Mouse (Mus musculus) midbrain, embryonic 12.5 days (tissue): Measurements from ENCODE around the gene Sall4. TPM values are rescaled to one million over a fixed set of nuclear protein-coding genes. Genes with fewer than 3 reads are reported as not detected.

Source experiments
- ATAC-seq: fragments of 200-750 bp; cut with Nextera tagmentation; 2 replicates; pipeline ENCODE4 v1.8.0; 2017; ENCODE audit warnings: low read depth, moderate TSS enrichment, moderate library complexity; ENCODE audit not compliant: low FRiP score
- H3K27ac ChIP-seq: fragments of 300-500 bp; sonication (generic); replicated peaks from 2 replicates; pipeline ENCODE4 v1.5.1; 2016; ENCODE audit warnings: mild to moderate bottlenecking
- H3K27me3 ChIP-seq: fragments of 300-500 bp; sonication (generic); 2 replicates; pipeline ENCODE4 v1.6.1; 2016; ENCODE audit warnings: mild to moderate bottlenecking
- H3K36me3 ChIP-seq: fragments of 300-500 bp; sonication (generic); 2 replicates; pipeline ENCODE4 v1.6.1; 2016
- H3K4me1 ChIP-seq: fragments of 300-500 bp; sonication (generic); 2 replicates; pipeline ENCODE4 v1.6.1; 2016
- H3K4me2 ChIP-seq: fragments of 300-500 bp; sonication (generic); replicated peaks from 2 replicates; pipeline ENCODE4 v1.6.1; 2016; ENCODE audit warnings: mild to moderate bottlenecking, moderate library complexity
- H3K4me3 ChIP-seq: fragments of 300-500 bp; sonication (generic); 2 replicates; pipeline ENCODE4 v1.5.1; 2016; ENCODE audit warnings: mild to moderate bottlenecking
- H3K9ac ChIP-seq: fragments of 300-500 bp; sonication (generic); replicated peaks from 2 replicates; pipeline ENCODE4 v1.6.1; 2016; ENCODE audit warnings: mild to moderate bottlenecking, moderate library complexity
- H3K9me3 ChIP-seq: fragments of 300-500 bp; sonication (generic); 2 replicates; pipeline ENCODE4 v1.6.1; 2016; ENCODE audit warnings: mild to moderate bottlenecking
- WGBS: fragments of 180-500 bp; shearing (Covaris S2); methylation state at CpG from one replicate; pipeline ENCODE4 v1.1.7; 2016; 5-methylcytosine and 5-hydroxymethylcytosine counted together
- polyA plus RNA-seq: library from polyadenylated mRNA; unstranded; fragments of >200 nt; fragmentation: Nextera tagmentation; extraction: Ambion mirVana; gene quantifications from 2 replicates; pipeline ENCODE4 v1.2.1, GENCODE M21; 2016

Gene Sall4
- polyA plus RNA-seq: 14.1 and 17.4 TPM in 2 replicates

DNA sequence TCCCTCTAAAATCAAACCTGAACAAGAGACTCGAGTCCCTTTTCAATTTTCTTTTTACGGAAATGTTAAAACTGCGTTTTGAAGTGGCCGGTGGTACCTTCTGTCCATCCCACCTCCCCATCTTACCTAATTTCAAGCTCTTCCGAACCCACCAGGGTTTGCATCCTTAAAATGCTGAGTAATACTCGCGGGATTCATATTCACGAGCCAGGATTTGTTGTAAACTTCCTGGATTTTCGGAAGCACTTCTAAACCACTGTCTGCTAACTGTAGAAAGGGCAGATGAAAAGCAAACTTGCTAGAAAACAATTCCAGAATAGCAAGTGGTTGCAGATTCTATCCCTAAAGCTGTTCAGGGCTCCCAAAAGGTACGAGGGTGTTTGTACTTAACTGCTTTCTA is at the start of gene Sall4:
Gene Sall4 (minus strand): TSS at position 362 of the 400 bp plus-strand sequence.
- H3K36me3 ChIP-seq: no peaks in the 10 kb centered on the region
- peak within 1 kb of the TSS; percentile 85 for H3K27ac ChIP-seq
- H3K4me1 ChIP-seq: peaks cover 51% of the 10 kb centered on the region
- no peak for ATAC-seq
- H3K9me3 ChIP-seq: no peaks in the 10 kb centered on the region
- peak within 1 kb of the TSS; percentile 89 for H3K9ac ChIP-seq
- H3K27me3 ChIP-seq: peaks cover 22% of the 10 kb centered on the region
- WGBS: 11% methylated on average over 10 of the region's 10 CpGs
- peak within 1 kb of the TSS; percentile 91 for H3K4me2 ChIP-seq
- peak within 1 kb of the TSS; percentile 81 for H3K4me3 ChIP-seq

DNA sequence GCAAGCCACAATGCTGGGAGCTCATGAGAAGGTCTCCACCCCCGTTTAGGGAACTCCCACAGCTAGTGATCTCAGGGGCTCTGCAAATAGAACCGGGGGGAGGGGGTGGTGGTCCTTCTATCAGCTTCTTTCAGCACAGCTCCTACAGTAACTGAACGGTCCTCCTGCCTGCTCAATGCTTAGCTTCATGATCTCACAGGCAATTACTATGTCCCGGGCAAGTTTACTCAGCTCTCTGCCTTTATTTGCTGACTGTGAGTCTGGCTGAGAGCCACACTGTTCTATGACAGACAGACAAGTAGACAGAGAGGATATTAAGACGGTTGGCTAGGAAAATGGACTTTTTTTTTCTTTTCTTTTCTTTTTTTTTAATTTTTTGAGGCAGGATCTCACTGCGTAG is 45.5 kb upstream of the Sall4 start:
- no peaks in the 10 kb centered on the region for H3K9me3 ChIP-seq
- no peak overlapping the region for H3K4me2 ChIP-seq
- H3K4me1 ChIP-seq: peaks cover 10% of the 10 kb centered on the region
- H3K9ac ChIP-seq: no peak overlapping the region
- H3K4me3 ChIP-seq: no peak overlapping the region
- no peak for ATAC-seq
- 54% methylated on average over 6 of the region's 6 CpGs for WGBS
- no peaks in the 10 kb centered on the region for H3K36me3 ChIP-seq
- peaks cover 10% of the 10 kb centered on the region; the same call in 1 of the 2 replicates for H3K27me3 ChIP-seq
- H3K27ac ChIP-seq: no peak overlapping the region

DNA sequence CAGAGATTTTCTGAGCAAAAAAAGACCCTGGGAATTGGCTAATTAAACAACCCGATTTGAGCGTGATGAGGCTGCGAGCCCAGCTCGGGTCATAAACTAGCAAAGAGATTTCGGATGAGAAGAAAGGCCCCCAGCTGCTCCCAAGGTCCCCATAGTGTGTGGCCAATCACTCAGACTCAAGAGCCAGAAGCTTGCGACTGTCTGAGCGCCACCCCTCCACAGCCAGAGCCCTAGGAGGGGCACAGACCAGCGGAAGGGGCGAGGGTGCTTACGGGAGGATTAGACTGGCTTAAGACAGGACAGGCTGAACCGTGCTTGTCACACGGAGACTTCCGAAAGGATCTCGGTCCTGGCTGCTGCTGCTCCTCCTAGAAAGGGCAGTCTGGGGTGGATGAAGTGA is 42.2 kb upstream of the Sall4 start:
- H3K9me3 ChIP-seq: no peaks in the 10 kb centered on the region
- 0 out of 2 replicates have a peak overlapping the region, but pooled peaks have one; percentile 28 for H3K9ac ChIP-seq
- H3K27ac ChIP-seq: 0 out of 2 replicates have a peak overlapping the region, but pooled peaks have one; percentile 30
- H3K27me3 ChIP-seq: peaks cover 23% of the 10 kb centered on the region
- peak overlapping the region; percentile 43 for H3K4me2 ChIP-seq
- H3K4me3 ChIP-seq: peak overlapping the region; percentile 16
- no peaks in the 10 kb centered on the region for H3K36me3 ChIP-seq
- peaks cover 21% of the 10 kb centered on the region for H3K4me1 ChIP-seq
- ATAC-seq: peak; percentile 86
- 2% methylated on average over 14 of the region's 14 CpGs for WGBS

DNA sequence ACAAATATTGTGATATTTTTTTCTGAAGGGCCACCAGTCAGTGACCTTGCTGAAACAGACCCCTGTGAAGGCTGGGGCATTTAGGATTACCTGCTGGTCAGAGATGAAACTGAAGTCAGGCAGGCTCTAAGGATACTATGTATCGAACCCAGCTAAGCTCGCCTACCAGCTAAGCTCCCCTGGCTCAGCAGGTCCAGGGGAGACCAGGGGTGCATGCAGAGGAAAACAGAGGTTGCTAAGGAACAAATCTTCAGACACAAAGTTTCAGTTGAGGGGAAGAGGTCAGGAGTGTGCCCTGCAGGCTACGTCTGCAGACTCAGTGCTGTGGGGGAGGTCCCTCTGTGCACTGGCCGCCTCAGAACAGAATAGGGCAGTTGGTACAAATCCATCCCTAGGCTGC is 39.9 kb upstream of the Sall4 start:
- Histone ChIP-seq H3K9me3 (no peaks in the 10 kb centered on the region), H3K4me1 (peaks cover 21% of the 10 kb centered on the region), H3K36me3 (no peaks in the 10 kb centered on the region), H3K27ac (no peak overlapping the region), H3K9ac (no peak overlapping the region), H3K27me3 (peaks cover 30% of the 10 kb centered on the region), H3K4me2 (no peak overlapping the region), H3K4me3 (no peak overlapping the region)
- ATAC-seq: no peak
- WGBS: 15% methylated on average over 4 of the region's 4 CpGs

DNA sequence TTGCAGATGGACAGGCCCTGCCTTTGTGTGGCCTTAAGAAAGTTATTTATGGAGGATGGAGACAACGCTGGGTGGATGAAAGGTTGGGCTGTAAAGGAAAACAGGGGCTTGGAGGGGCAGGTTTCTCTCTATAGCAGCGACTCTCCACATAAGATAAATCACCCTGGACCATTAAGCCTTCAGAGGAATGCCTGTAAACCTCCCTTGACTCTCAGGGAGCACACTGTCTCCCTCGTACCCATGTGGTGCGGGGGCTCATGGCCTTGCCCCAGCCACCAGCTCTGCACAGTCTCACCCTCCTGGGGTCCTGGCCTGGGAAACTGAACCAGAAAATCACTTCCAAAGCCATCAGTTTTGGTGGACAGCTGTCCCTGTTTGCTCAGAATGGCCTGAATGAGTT is 36.1 kb upstream of the Sall4 start:
- no peak for ATAC-seq
- no peak overlapping the region for H3K27ac ChIP-seq

DNA sequence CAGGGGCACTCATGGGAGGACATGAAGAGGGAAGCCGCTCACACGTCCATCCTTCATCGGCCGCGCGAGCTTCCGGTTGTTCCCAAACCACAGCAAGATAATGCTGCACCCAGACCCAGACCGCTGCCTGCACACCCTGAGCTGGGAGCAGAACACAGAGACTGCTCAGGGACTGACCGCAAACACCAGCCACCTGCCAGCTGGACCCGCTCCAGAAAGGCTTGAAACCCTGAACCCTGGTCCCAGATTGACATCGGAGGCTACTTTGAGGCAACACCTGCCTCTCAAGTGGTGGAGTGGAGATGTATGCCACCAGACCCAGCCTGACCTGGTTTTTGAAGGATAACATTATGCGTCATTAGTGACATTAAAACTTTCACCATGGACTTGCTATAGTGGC is 31.6 kb upstream of the Sall4 start:
- Histone ChIP-seq H3K4me1 (no peaks in the 10 kb centered on the region), H3K27ac (no peak overlapping the region), H3K9ac (no peak overlapping the region), H3K4me3 (no peak overlapping the region), H3K36me3 (no peaks in the 10 kb centered on the region), H3K27me3 (peaks cover 8% of the 10 kb centered on the region; the same call in 1 of the 2 replicates), H3K4me2 (no peak overlapping the region), H3K9me3 (no peaks in the 10 kb centered on the region)
- 90% methylated on average over 12 of the region's 12 CpGs for WGBS
- no peak for ATAC-seq

More for the DNA sequence above, 36.1 kb upstream of the Sall4 start:
- WGBS: 81% methylated on average over 4 of the region's 4 CpGs
- Histone ChIP-seq H3K9ac (no peak overlapping the region), H3K9me3 (no peaks in the 10 kb centered on the region), H3K27me3 (peaks cover 24% of the 10 kb centered on the region; the same call in 1 of the 2 replicates), H3K4me3 (no peak overlapping the region), H3K4me1 (peaks cover 11% of the 10 kb centered on the region; the same call in 1 of the 2 replicates), H3K36me3 (no peaks in the 10 kb centered on the region), H3K4me2 (no peak overlapping the region)

DNA sequence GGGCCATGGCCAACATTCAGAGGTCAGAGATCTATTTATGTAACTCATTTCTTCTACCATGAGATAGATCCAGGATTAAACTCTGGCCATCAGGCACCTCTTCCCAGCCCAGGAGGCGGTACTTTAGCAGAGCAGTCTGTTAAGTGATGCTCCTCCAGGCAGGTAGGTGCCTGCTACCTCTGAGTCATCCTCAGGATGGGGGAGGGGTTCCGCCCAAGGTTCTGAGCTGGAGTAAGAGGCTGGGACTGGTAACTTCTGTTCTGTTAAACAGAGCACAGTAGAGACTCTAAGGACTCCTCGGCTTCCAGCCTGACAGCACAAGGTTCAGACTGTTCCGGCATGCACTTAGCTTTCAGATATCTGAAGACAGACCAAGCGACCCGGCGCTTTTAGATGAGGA is 31.2 kb upstream of the Sall4 start:
- no peak for ATAC-seq
- Histone ChIP-seq H3K9me3 (no peaks in the 10 kb centered on the region), H3K27ac (no peak overlapping the region), H3K27me3 (peaks cover 4% of the 10 kb centered on the region; the same call in 1 of the 2 replicates), H3K4me2 (no peak overlapping the region), H3K4me1 (no peaks in the 10 kb centered on the region), H3K36me3 (no peaks in the 10 kb centered on the region), H3K9ac (no peak overlapping the region), H3K4me3 (no peak overlapping the region)
- 87% methylated on average over 7 of the region's 7 CpGs for WGBS

DNA sequence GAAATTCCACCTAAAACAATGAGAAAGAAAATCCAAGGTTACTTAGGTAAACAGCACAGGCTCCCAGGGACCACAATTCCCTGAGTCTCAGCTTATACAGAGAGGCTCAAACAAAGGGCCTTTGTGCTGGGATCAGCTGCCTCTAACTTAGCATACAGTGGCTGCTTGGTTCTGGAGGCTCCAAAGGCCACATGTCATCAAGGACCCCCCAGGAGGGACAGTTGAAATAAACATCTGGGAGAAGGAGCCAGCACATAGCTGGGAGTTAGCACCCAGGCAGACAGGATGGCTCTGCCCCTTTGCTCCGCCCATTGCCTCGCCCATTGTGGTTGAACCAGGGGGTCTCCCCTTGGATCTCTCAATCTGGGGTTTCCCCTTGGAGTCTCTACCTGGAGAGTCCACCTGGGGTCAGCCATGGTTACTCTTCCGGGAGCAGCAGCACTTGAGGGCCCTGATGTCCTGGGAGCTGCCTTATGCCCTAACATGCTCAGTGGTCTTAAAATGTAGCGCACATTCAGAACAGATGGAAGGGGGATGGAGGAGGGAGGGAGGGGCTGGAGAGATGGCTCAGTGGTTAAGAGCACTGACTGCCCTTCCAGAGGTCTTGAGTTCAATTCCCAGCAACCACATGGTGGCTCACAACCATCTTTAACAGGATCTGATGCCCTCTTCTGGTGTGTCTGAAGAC is 23.5 kb upstream of the Sall4 start:
- Histone ChIP-seq H3K4me2 (no peak overlapping the region), H3K9me3 (no peaks in the 10 kb centered on the region), H3K4me1 (peaks cover 8% of the 10 kb centered on the region), H3K36me3 (no peaks in the 10 kb centered on the region), H3K27ac (peak overlapping the region; percentile 82), H3K4me3 (no peak overlapping the region), H3K9ac (no peak overlapping the region), H3K27me3 (no peaks in the 10 kb centered on the region)
- 33% methylated on average over 4 of the region's 4 CpGs for WGBS
- ATAC-seq: peak; percentile 92

DNA sequence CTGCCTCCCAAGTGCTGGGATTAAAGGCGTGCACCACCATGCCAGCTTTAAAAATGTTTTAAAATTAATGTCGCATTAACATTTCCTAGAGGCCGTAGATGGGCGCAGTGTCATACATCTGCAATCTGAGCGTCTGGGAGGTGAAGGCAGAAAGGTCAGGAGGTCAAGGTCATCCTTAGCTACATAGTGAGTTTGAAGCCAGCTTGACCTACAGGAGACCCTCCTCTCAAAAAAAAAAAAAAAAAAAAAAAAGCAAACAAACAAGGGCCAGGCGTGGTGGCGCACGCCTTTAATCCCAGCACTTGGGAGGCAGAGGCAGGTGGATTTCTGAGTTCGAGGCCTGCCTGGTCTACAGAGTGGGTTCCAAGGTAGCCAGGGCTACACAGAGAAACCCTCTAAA is 18.4 kb upstream of the Sall4 start:
- Histone ChIP-seq H3K9me3 (no peaks in the 10 kb centered on the region), H3K4me1 (peaks cover 6% of the 10 kb centered on the region), H3K27me3 (no peaks in the 10 kb centered on the region), H3K36me3 (no peaks in the 10 kb centered on the region), H3K4me3 (no peak overlapping the region), H3K27ac (no peak overlapping the region), H3K4me2 (no peak overlapping the region), H3K9ac (no peak overlapping the region)
- 91% methylated on average over 9 of the region's 9 CpGs for WGBS
- ATAC-seq: no peak

DNA sequence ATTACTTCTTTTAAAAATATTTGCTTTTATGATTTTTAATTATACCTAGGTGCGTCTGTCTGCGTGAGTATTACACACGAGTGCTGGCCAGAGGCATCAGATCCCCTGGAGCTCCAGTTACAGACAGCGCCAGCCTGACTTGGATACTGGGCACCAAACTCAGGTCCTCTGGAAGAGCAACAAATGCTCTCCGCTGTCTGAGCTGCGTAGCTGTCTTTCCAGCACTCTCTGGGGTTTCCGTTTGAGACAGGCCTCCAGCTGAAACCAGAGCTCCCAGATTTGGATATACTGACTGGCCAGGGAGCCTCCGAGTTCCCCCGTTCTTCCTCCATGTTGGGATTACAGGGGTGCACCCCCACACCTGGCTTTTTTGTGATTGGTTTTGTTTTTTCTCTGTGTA is 12.9 kb upstream of the Sall4 start:
- no peak overlapping the region for H3K4me2 ChIP-seq
- no peaks in the 10 kb centered on the region for H3K9me3 ChIP-seq
- 36% methylated on average over 9 of the region's 9 CpGs for WGBS
- ATAC-seq: no peak
- H3K36me3 ChIP-seq: no peaks in the 10 kb centered on the region
- H3K27me3 ChIP-seq: no peaks in the 10 kb centered on the region
- H3K27ac ChIP-seq: peak overlapping the region; percentile 11; the same call in 1 of the 2 replicates
- no peak overlapping the region for H3K4me3 ChIP-seq
- no peak overlapping the region for H3K9ac ChIP-seq
- peaks cover 16% of the 10 kb centered on the region for H3K4me1 ChIP-seq

DNA sequence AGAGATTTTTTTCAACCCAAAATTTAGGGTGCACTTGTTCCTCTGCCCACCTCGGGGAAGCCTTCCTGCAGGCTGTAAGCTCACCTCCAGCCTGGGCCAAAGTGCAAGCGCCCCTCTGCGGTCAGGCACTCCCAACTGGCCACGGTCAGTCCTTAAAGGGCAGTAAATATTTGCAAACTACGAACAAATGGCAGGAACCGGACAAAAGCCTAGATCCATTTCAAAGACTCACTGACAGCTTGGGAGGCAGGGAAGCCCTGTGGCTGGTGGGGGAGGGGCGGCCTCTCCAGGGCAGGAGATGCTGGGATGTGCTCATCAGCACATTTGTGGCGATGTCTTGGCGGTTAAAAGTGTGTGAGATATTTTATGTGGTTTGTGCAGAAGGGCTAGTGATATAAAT is 12.3 kb upstream of the Sall4 start:
- Histone ChIP-seq H3K4me3 (no peak overlapping the region), H3K9ac (no peak overlapping the region)
- ATAC-seq: no peak

DNA sequence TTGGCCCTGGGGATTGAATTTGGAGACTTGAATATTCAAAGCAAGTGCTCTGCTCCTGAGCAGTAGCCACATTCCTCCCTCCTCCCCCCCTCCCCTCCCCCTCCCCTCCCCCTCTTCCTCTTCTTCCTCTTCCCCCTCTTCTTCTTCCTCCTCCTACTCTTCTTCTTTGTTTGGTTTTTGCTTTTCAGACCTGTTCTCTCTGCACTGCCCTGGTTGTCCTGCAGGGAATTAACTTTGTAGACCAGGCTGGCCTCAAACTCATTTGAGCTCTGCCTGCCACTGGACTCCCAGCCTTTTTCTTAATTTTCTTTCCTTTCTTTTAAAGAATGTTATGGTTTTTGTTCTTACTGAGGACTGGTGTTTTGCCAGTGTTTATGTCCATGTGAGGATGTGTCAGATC is 9.7 kb upstream of the Sall4 start:
- peaks cover 16% of the 10 kb centered on the region for H3K4me1 ChIP-seq
- no peaks in the 10 kb centered on the region for H3K9me3 ChIP-seq
- H3K4me3 ChIP-seq: no peak overlapping the region
- no peak for ATAC-seq
- H3K27me3 ChIP-seq: no peaks in the 10 kb centered on the region
- no peaks in the 10 kb centered on the region for H3K36me3 ChIP-seq
- no peak overlapping the region for H3K9ac ChIP-seq
- no peak overlapping the region for H3K27ac ChIP-seq
- no peak overlapping the region for H3K4me2 ChIP-seq

More for the DNA sequence above, 12.3 kb upstream of the Sall4 start:
- WGBS: 6% methylated on average over 9 of the region's 9 CpGs
- no peaks in the 10 kb centered on the region for H3K9me3 ChIP-seq
- H3K4me1 ChIP-seq: peaks cover 16% of the 10 kb centered on the region
- H3K27me3 ChIP-seq: no peaks in the 10 kb centered on the region
- H3K36me3 ChIP-seq: no peaks in the 10 kb centered on the region
- H3K4me2 ChIP-seq: peak overlapping the region; percentile 23
- peak overlapping the region; percentile 35; the same call in 1 of the 2 replicates for H3K27ac ChIP-seq
